Mouse (Mus musculus): ENCODE results near the gene Olig3. TPM values are rescaled to one million over a fixed set of nuclear protein-coding genes. Genes with fewer than 3 reads are reported as not detected.

Gene Olig3
- polyA plus RNA-seq, 1 experiment from 2014 or later = not detected

GRCm38 (mm10) chr10:19360446-19361300, 4.3 kb downstream of the Olig3 start:
- peaks cover 77% of the 10 kb centered on the region for H3K27me3 ChIP-seq (ENCODE audit: control insufficient read depth, insufficient read depth, low read length)
- H3K27ac ChIP-seq (ENCODE audit: low read length) = no peak overlapping the region
- no peak overlapping the region for H3K4me2 ChIP-seq (ENCODE audit: low read depth, low read length)
- no peak overlapping the region for H3K4me3 ChIP-seq (replicated peaks; ENCODE audit: low read length)
- no peaks in the 10 kb centered on the region for H3K9me3 ChIP-seq (replicated peaks; ENCODE audit: control insufficient read depth, low read length)
- 10% methylated on average over 3 of the region's 3 CpGs for WGBS
- no peaks in the 10 kb centered on the region for H3K4me1 ChIP-seq (ENCODE audit: control insufficient read depth, insufficient read depth, low read length)
- H3K36me3 ChIP-seq (ENCODE audit: control insufficient read depth, insufficient read depth, low read length) = no peaks in the 10 kb centered on the region
- no peak overlapping the region for H3K9ac ChIP-seq (ENCODE audit: low read length)
- ATAC-seq (ENCODE audit: insufficient read depth, low FRiP score) = no peak

GRCm38 (mm10) chr10:19361539-19362293, 5.4 kb downstream of the Olig3 start:
- Histone ChIP-seq H3K27me3 (ENCODE audit: control insufficient read depth, insufficient read depth, low read length) (peaks cover 67% of the 10 kb centered on the region), H3K27ac (ENCODE audit: low read length) (no peak overlapping the region), H3K9me3 (replicated peaks; ENCODE audit: control insufficient read depth, low read length) (no peaks in the 10 kb centered on the region), H3K9ac (ENCODE audit: low read length) (no peak overlapping the region), H3K4me1 (ENCODE audit: control insufficient read depth, insufficient read depth, low read length) (no peaks in the 10 kb centered on the region), H3K4me2 (ENCODE audit: low read depth, low read length) (no peak overlapping the region), H3K4me3 (replicated peaks; ENCODE audit: low read length) (no peak overlapping the region), H3K36me3 (ENCODE audit: control insufficient read depth, insufficient read depth, low read length) (no peaks in the 10 kb centered on the region)
- WGBS = 2% methylated on average over 23 of the region's 23 CpGs
- ATAC-seq (ENCODE audit: insufficient read depth, low FRiP score) = no peak

- Histone ChIP-seq H3K4me1 (ENCODE audit: control insufficient read depth, insufficient read depth, low read length) (no peaks in the 10 kb centered on the region), H3K27me3 (ENCODE audit: control insufficient read depth, insufficient read depth, low read length) (peaks cover 62% of the 10 kb centered on the region), H3K36me3 (ENCODE audit: control insufficient read depth, insufficient read depth, low read length) (no peaks in the 10 kb centered on the region), H3K9me3 (replicated peaks; ENCODE audit: control insufficient read depth, low read length) (no peaks in the 10 kb centered on the region), H3K9ac (ENCODE audit: low read length) (no peak overlapping the region), H3K4me2 (ENCODE audit: low read depth, low read length) (no peak overlapping the region), H3K4me3 (replicated peaks; ENCODE audit: low read length) (no peak overlapping the region), H3K27ac (ENCODE audit: low read length) (no peak overlapping the region)
- WGBS = 2% methylated on average over 8 of the region's 8 CpGs
- ATAC-seq (ENCODE audit: insufficient read depth, low FRiP score) = no peak
Observed at GRCm38 (mm10) chr10:19362294-19362590, 5.9 kb downstream of the Olig3 start.

- no peaks in the 10 kb centered on the region for H3K9me3 ChIP-seq (replicated peaks; ENCODE audit: control insufficient read depth, low read length)
- no peaks in the 10 kb centered on the region for H3K4me1 ChIP-seq (ENCODE audit: control insufficient read depth, insufficient read depth, low read length)
- peak overlapping the region; percentile 26 for H3K4me3 ChIP-seq (replicated peaks; ENCODE audit: low read length)
- no peaks in the 10 kb centered on the region for H3K36me3 ChIP-seq (ENCODE audit: control insufficient read depth, insufficient read depth, low read length)
- no peak for ATAC-seq (ENCODE audit: insufficient read depth, low FRiP score)
- no peak overlapping the region for H3K27ac ChIP-seq (ENCODE audit: low read length)
- no peak overlapping the region for H3K9ac ChIP-seq (ENCODE audit: low read length)
- peaks cover 56% of the 10 kb centered on the region for H3K27me3 ChIP-seq (ENCODE audit: control insufficient read depth, insufficient read depth, low read length)
- peak overlapping the region; percentile 38 for H3K4me2 ChIP-seq (ENCODE audit: low read depth, low read length)
- WGBS = 2% methylated on average over 17 of the region's 17 CpGs
Observed at GRCm38 (mm10) chr10:19362861-19363260, 6.5 kb downstream of the Olig3 start.

GRCm38 (mm10) chr10:19363365-19363764, 7.0 kb downstream of the Olig3 start:
- H3K4me2 ChIP-seq (ENCODE audit: low read depth, low read length) = no peak overlapping the region
- no peak overlapping the region for H3K27ac ChIP-seq (ENCODE audit: low read length)
- H3K9me3 ChIP-seq (replicated peaks; ENCODE audit: control insufficient read depth, low read length) = no peaks in the 10 kb centered on the region
- no peaks in the 10 kb centered on the region for H3K4me1 ChIP-seq (ENCODE audit: control insufficient read depth, insufficient read depth, low read length)
- H3K27me3 ChIP-seq (ENCODE audit: control insufficient read depth, insufficient read depth, low read length) = peaks cover 51% of the 10 kb centered on the region
- no peak overlapping the region for H3K4me3 ChIP-seq (replicated peaks; ENCODE audit: low read length)
- no peak for ATAC-seq (ENCODE audit: insufficient read depth, low FRiP score)
- H3K36me3 ChIP-seq (ENCODE audit: control insufficient read depth, insufficient read depth, low read length) = no peaks in the 10 kb centered on the region
- H3K9ac ChIP-seq (ENCODE audit: low read length) = no peak overlapping the region
- 7% methylated on average over 5 of the region's 5 CpGs for WGBS

GRCm38 (mm10) chr10:19369143-19369542, 12.8 kb downstream of the Olig3 start:
- Histone ChIP-seq H3K36me3 (ENCODE audit: control insufficient read depth, insufficient read depth, low read length) (no peaks in the 10 kb centered on the region), H3K9ac (ENCODE audit: low read length) (no peak overlapping the region), H3K9me3 (replicated peaks; ENCODE audit: control insufficient read depth, low read length) (no peaks in the 10 kb centered on the region), H3K27me3 (ENCODE audit: control insufficient read depth, insufficient read depth, low read length) (peaks cover 9% of the 10 kb centered on the region), H3K27ac (ENCODE audit: low read length) (no peak overlapping the region), H3K4me1 (ENCODE audit: control insufficient read depth, insufficient read depth, low read length) (no peaks in the 10 kb centered on the region), H3K4me2 (ENCODE audit: low read depth, low read length) (no peak overlapping the region), H3K4me3 (replicated peaks; ENCODE audit: low read length) (no peak overlapping the region)
- ATAC-seq (ENCODE audit: insufficient read depth, low FRiP score) = no peak
- 88% methylated on average over 9 of the region's 9 CpGs for WGBS

GRCm38 (mm10) chr10:19370146-19370545, 13.8 kb downstream of the Olig3 start:
- no peak overlapping the region for H3K4me3 ChIP-seq (replicated peaks; ENCODE audit: low read length)
- no peak overlapping the region for H3K27ac ChIP-seq (ENCODE audit: low read length)
- H3K4me2 ChIP-seq (ENCODE audit: low read depth, low read length) = no peak overlapping the region
- H3K4me1 ChIP-seq (ENCODE audit: control insufficient read depth, insufficient read depth, low read length) = no peaks in the 10 kb centered on the region
- H3K27me3 ChIP-seq (ENCODE audit: control insufficient read depth, insufficient read depth, low read length) = no peaks in the 10 kb centered on the region
- H3K9ac ChIP-seq (ENCODE audit: low read length) = no peak overlapping the region
- H3K9me3 ChIP-seq (replicated peaks; ENCODE audit: control insufficient read depth, low read length) = no peaks in the 10 kb centered on the region
- no peaks in the 10 kb centered on the region for H3K36me3 ChIP-seq (ENCODE audit: control insufficient read depth, insufficient read depth, low read length)
- no peak for ATAC-seq (ENCODE audit: insufficient read depth, low FRiP score)
- WGBS = 45% methylated on average over 3 of the region's 3 CpGs

GRCm38 (mm10) chr10:19372263-19372662, 15.9 kb downstream of the Olig3 start:
- Histone ChIP-seq H3K36me3 (ENCODE audit: control insufficient read depth, insufficient read depth, low read length) (no peaks in the 10 kb centered on the region), H3K4me1 (ENCODE audit: control insufficient read depth, insufficient read depth, low read length) (no peaks in the 10 kb centered on the region), H3K27me3 (ENCODE audit: control insufficient read depth, insufficient read depth, low read length) (no peaks in the 10 kb centered on the region), H3K4me2 (ENCODE audit: low read depth, low read length) (no peak overlapping the region), H3K27ac (ENCODE audit: low read length) (no peak overlapping the region), H3K4me3 (replicated peaks; ENCODE audit: low read length) (no peak overlapping the region), H3K9me3 (replicated peaks; ENCODE audit: control insufficient read depth, low read length) (no peaks in the 10 kb centered on the region), H3K9ac (ENCODE audit: low read length) (no peak overlapping the region)
- ATAC-seq (ENCODE audit: insufficient read depth, low FRiP score) = no peak
- WGBS = 48% methylated on average over 5 of the region's 5 CpGs

- Histone ChIP-seq H3K27me3 (ENCODE audit: control insufficient read depth, insufficient read depth, low read length) (no peaks in the 10 kb centered on the region), H3K4me1 (ENCODE audit: control insufficient read depth, insufficient read depth, low read length) (no peaks in the 10 kb centered on the region), H3K36me3 (ENCODE audit: control insufficient read depth, insufficient read depth, low read length) (no peaks in the 10 kb centered on the region), H3K9ac (ENCODE audit: low read length) (no peak overlapping the region), H3K9me3 (replicated peaks; ENCODE audit: control insufficient read depth, low read length) (no peaks in the 10 kb centered on the region), H3K4me2 (ENCODE audit: low read depth, low read length) (no peak overlapping the region), H3K4me3 (replicated peaks; ENCODE audit: low read length) (no peak overlapping the region), H3K27ac (ENCODE audit: low read length) (no peak overlapping the region)
- no peak for ATAC-seq (ENCODE audit: insufficient read depth, low FRiP score)
- 59% methylated on average over 7 of the region's 7 CpGs for WGBS
Observed at GRCm38 (mm10) chr10:19373797-19374196, 17.5 kb downstream of the Olig3 start.
